Mouse (Mus musculus) midbrain, embryonic 16.5 days (tissue): Measurements from ENCODE around the gene Eif4enif1. TPM values are rescaled to one million over a fixed set of nuclear protein-coding genes. Genes with fewer than 3 reads are reported as not detected.
A peak's percentile ranks its signal among the peaks of the same experiment; 100 is the strongest.

ENCODE experiments used
- ATAC-seq: fragments of 200-750 bp; cut with Nextera tagmentation; 2 replicates; pipeline ENCODE4 v1.8.0; 2017; ENCODE audit warnings: moderate TSS enrichment
- H3K27ac ChIP-seq: fragments of 300-500 bp; sonication (generic); 2 replicates; pipeline ENCODE4 v1.5.1; 2014; ENCODE audit warnings: mild to moderate bottlenecking, low read length, mixed read lengths
- H3K27me3 ChIP-seq: fragments of 300-500 bp; sonication (generic); 2 replicates; pipeline ENCODE4 v1.6.1; 2014; ENCODE audit warnings: low read depth, low read length, mixed read lengths; ENCODE audit not compliant: control insufficient read depth, insufficient read depth
- H3K36me3 ChIP-seq: fragments of 300-500 bp; sonication (generic); 2 replicates; pipeline ENCODE4 v1.6.1; 2014; ENCODE audit warnings: mild to moderate bottlenecking, low read length, moderate library complexity, mixed read lengths; ENCODE audit not compliant: control insufficient read depth, insufficient read depth
- H3K4me1 ChIP-seq: fragments of 300-500 bp; sonication (generic); 2 replicates; pipeline ENCODE4 v1.6.1; 2014; ENCODE audit warnings: mild to moderate bottlenecking, low read length, mixed read lengths; ENCODE audit not compliant: control insufficient read depth, insufficient read depth
- H3K4me2 ChIP-seq: fragments of 300-500 bp; sonication (generic); 2 replicates; pipeline ENCODE4 v1.6.1; 2014; ENCODE audit warnings: mild to moderate bottlenecking, low read length, mixed read lengths
- H3K4me3 ChIP-seq: fragments of 300-500 bp; sonication (generic); 2 replicates; pipeline ENCODE4 v1.5.1; 2014; ENCODE audit warnings: low read depth, mild to moderate bottlenecking, low read length, moderate library complexity, mixed read lengths
- H3K9ac ChIP-seq: fragments of 300-500 bp; sonication (generic); 2 replicates; pipeline ENCODE4 v1.6.1; 2014; ENCODE audit warnings: low read depth, low read length, mixed read lengths
- H3K9me3 ChIP-seq: fragments of 300-500 bp; sonication (generic); replicated peaks from 2 replicates; pipeline ENCODE4 v1.6.1; 2014; ENCODE audit warnings: mild to moderate bottlenecking, low read length, mixed read lengths; ENCODE audit not compliant: control insufficient read depth, poor library complexity, severe bottlenecking
- WGBS: fragments of 180-500 bp; shearing (Covaris S2); extraction: QIAGEN DNeasy Blood & Tissue Kit; methylation state at CpG from one replicate; pipeline ENCODE4 v1.1.7; 2014; 5-methylcytosine and 5-hydroxymethylcytosine counted together
- polyA plus RNA-seq: library from polyadenylated mRNA; unstranded; fragments of >200 nt; fragmentation: Nextera tagmentation; extraction: Ambion mirVana; gene quantifications from 2 replicates; pipeline ENCODE4 v1.2.1, GENCODE M21; 2015

Gene Eif4enif1
- polyA plus RNA-seq, 1 experiment from 2014 or later = 54.2 TPM

GRCm38 (mm10) chr11:3278351-3278750 is 76.2 kb downstream of the Eif4enif1 start:
- Histone ChIP-seq H3K4me2 (no peak overlapping the region), H3K9me3 (no peaks in the 10 kb centered on the region), H3K27me3 (no peaks in the 10 kb centered on the region), H3K27ac (no peak overlapping the region), H3K4me1 (no peaks in the 10 kb centered on the region), H3K4me3 (no peak overlapping the region), H3K36me3 (no peaks in the 10 kb centered on the region), H3K9ac (no peak overlapping the region)
- 77% methylated on average over 5 of the region's 5 CpGs for WGBS
- no peak for ATAC-seq

- WGBS = 88% methylated on average over 2 of the region's 2 CpGs
Measured at GRCm38 (mm10) chr11:3279729-3280128, 77.5 kb downstream of the Eif4enif1 start.

GRCm38 (mm10) chr11:3282887-3283286 is 80.7 kb downstream of the Eif4enif1 start:
- H3K36me3 ChIP-seq = no peaks in the 10 kb centered on the region
- peaks cover 12% of the 10 kb centered on the region for H3K4me1 ChIP-seq
- no peaks in the 10 kb centered on the region for H3K27me3 ChIP-seq
- ATAC-seq = no peak
- 88% methylated on average over 6 of the region's 6 CpGs for WGBS
- no peak overlapping the region for H3K4me2 ChIP-seq
- no peak overlapping the region for H3K9ac ChIP-seq
- no peak overlapping the region for H3K4me3 ChIP-seq
- H3K9me3 ChIP-seq = no peaks in the 10 kb centered on the region
- H3K27ac ChIP-seq = no peak overlapping the region

More at GRCm38 (mm10) chr11:3279729-3280128, 77.5 kb downstream of the Eif4enif1 start:
- no peaks in the 10 kb centered on the region for H3K4me1 ChIP-seq
- H3K9me3 ChIP-seq = no peaks in the 10 kb centered on the region
- no peak overlapping the region for H3K9ac ChIP-seq
- no peak overlapping the region for H3K4me2 ChIP-seq
- H3K27ac ChIP-seq = no peak overlapping the region
- H3K27me3 ChIP-seq = no peaks in the 10 kb centered on the region
- no peaks in the 10 kb centered on the region for H3K36me3 ChIP-seq
- H3K4me3 ChIP-seq = no peak overlapping the region
- ATAC-seq = no peak

GRCm38 (mm10) chr11:3283645-3284044 is 81.5 kb downstream of the Eif4enif1 start:
- Histone ChIP-seq H3K4me3 (no peak overlapping the region), H3K4me2 (no peak overlapping the region), H3K4me1 (peaks cover 17% of the 10 kb centered on the region), H3K9ac (no peak overlapping the region), H3K9me3 (no peaks in the 10 kb centered on the region), H3K27me3 (no peaks in the 10 kb centered on the region), H3K36me3 (no peaks in the 10 kb centered on the region), H3K27ac (no peak overlapping the region)
- 93% methylated on average over 6 of the region's 6 CpGs for WGBS
- no peak for ATAC-seq

GRCm38 (mm10) chr11:3285940-3286339 is 83.7 kb downstream of the Eif4enif1 start:
- Histone ChIP-seq H3K4me3 (no peak overlapping the region), H3K27ac (no peak overlapping the region), H3K4me1 (peaks cover 17% of the 10 kb centered on the region), H3K27me3 (no peaks in the 10 kb centered on the region), H3K9ac (no peak overlapping the region), H3K9me3 (no peaks in the 10 kb centered on the region), H3K4me2 (no peak overlapping the region), H3K36me3 (no peaks in the 10 kb centered on the region)
- WGBS = 89% methylated on average over 3 of the region's 3 CpGs
- ATAC-seq = no peak

- 15% methylated on average over 6 of the region's 6 CpGs for WGBS
- ATAC-seq = no peak
- no peaks in the 10 kb centered on the region for H3K27me3 ChIP-seq
- peaks cover 20% of the 10 kb centered on the region for H3K4me1 ChIP-seq
- no peaks in the 10 kb centered on the region for H3K36me3 ChIP-seq
- H3K9me3 ChIP-seq = no peaks in the 10 kb centered on the region
- H3K4me3 ChIP-seq = no peak overlapping the region
- H3K4me2 ChIP-seq = no peak overlapping the region; the same call in 1 of the 2 replicates
- H3K27ac ChIP-seq = peak overlapping the region; percentile 58
- no peak overlapping the region; the same call in 1 of the 2 replicates for H3K9ac ChIP-seq
Measured at GRCm38 (mm10) chr11:3287131-3287530, 84.9 kb downstream of the Eif4enif1 start.

- Histone ChIP-seq H3K36me3 (no peaks in the 10 kb centered on the region), H3K27me3 (no peaks in the 10 kb centered on the region), H3K4me3 (peak overlapping the region; percentile 71; the same call in 1 of the 2 replicates), H3K4me1 (peaks cover 26% of the 10 kb centered on the region), H3K4me2 (peak overlapping the region; percentile 91), H3K9me3 (no peaks in the 10 kb centered on the region), H3K27ac (peak overlapping the region; percentile 100), H3K9ac (no peak overlapping the region; the same call in 1 of the 2 replicates)
- WGBS = 59% methylated on average over 5 of the region's 5 CpGs
- no peak for ATAC-seq
Measured at GRCm38 (mm10) chr11:3287921-3288320, 85.7 kb downstream of the Eif4enif1 start.

- WGBS = under 1% methylated on average over 41 of the region's 41 CpGs
- peak; percentile 26 for ATAC-seq
Measured at GRCm38 (mm10) chr11:3288521-3289301, 86.5 kb downstream of the Eif4enif1 start, which contains the start of gene Patz1. TSS of gene Patz1 (plus strand) at chr11:3288874.

GRCm38 (mm10) chr11:3289302-3289802 is 87.2 kb downstream of the Eif4enif1 start:
- Histone ChIP-seq H3K4me2 (peak overlapping the region; percentile 91), H3K4me1 (peaks cover 40% of the 10 kb centered on the region), H3K36me3 (peaks cover under 1% of the 10 kb centered on the region), H3K27me3 (no peaks in the 10 kb centered on the region), H3K9me3 (no peaks in the 10 kb centered on the region), H3K27ac (peak overlapping the region; percentile 100), H3K4me3 (peak overlapping the region; percentile 71), H3K9ac (peak overlapping the region; percentile 99)
- under 1% methylated on average over 30 of the region's 40 CpGs for WGBS
- peak; percentile 80 for ATAC-seq

More at GRCm38 (mm10) chr11:3288521-3289301, 86.5 kb downstream of the Eif4enif1 start, which contains the start of gene Patz1:
- Histone ChIP-seq H3K27ac (peak within 1 kb of the TSS; percentile 100), H3K4me2 (peak within 1 kb of the TSS; percentile 91), H3K9ac (peak within 1 kb of the TSS; percentile 99), H3K36me3 (no peaks in the 10 kb centered on the region), H3K4me3 (peak within 1 kb of the TSS; percentile 71), H3K4me1 (peaks cover 34% of the 10 kb centered on the region), H3K9me3 (no peaks in the 10 kb centered on the region), H3K27me3 (no peaks in the 10 kb centered on the region)
